Mouse (Mus musculus) retina, adult 2 months (tissue): ENCODE results near the gene Coro1c.

Experiments used
- DNase-seq: peaks from one replicate; pipeline ENCODE4 v3.0.0-alpha.2; 2012; ENCODE audit warnings: low read depth, low spot score

Coro1c gene

DNA sequence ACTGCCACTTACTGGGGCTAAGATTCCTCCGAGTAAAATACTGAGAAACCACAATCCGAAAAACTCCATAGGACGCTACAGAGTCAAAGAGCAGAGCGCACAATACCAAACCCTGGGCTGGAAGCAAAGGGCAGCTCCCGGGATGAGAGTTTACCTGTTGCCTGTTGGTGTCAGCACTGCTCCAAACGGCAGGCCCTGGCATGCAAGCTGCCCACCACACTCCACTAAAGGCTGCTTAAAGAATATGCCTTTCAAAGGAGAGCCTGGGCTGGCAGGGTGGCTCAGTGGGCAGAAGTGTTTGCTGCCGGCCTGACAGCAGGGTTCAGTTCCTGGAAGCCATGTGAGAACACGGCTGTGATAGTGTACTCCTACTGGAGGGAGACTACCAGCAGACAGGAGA is 50.9 kb downstream of the Coro1c start:
- no peak for DNase-seq

DNA sequence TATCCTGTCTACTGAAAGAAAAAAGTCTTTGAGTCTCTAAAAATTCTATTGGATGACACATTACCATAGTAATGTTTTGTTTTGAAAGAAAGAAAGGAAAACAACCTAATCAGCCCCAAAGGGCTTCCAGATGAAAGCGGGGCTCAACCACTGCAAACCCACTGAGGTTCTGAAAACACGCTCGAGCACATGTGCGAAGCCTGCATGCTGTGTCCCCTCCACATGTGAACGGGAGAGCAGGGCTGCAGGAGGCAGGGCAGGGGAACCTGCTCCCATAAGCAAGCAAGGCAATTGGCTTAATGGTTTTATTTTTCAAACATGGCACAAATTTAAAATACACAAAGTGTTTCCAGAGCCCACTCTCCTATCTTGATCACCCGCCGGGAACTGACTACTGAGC is 51.9 kb downstream of the Coro1c start:
- no peak for DNase-seq

DNA sequence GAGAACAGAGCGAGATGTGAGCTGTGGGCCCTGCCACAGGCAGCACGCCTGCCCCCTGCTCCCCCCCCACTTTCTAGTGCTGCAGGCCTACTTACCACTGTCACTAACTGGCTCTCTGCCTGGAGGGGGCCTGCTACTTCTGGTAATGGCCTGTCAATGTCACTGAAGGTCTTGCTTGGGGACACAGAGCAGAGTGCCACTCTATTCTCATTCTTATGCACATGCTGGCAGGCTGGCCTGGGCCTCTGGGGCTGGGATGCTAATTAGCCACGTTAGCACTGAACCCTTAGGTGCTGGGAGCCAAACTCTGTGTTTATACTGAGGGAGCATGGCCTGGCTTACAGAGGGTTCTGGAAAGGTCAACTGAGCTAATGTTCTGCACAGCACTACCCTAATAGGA is 52.9 kb downstream of the Coro1c start:
- DNase-seq = no peak

DNA sequence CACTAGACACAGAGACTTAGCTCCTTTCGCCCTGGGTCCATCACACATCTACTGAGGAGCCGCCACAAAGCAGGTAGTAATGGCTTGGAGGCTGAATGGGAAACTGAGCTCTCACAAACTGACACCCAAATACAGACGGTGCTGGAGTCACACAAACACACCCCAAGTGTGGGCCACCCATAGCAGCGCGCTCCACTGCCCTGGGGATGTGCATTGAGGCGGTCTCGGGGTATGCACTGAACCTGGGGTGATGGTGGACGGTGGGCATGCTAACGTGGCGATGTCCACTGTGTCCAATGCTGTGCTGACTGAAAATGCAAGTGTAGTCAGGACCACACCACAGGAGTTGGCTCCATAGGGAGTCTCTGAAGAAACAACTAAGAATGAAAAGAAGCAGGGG is 53.4 kb downstream of the Coro1c start:
- no peak for DNase-seq

DNA sequence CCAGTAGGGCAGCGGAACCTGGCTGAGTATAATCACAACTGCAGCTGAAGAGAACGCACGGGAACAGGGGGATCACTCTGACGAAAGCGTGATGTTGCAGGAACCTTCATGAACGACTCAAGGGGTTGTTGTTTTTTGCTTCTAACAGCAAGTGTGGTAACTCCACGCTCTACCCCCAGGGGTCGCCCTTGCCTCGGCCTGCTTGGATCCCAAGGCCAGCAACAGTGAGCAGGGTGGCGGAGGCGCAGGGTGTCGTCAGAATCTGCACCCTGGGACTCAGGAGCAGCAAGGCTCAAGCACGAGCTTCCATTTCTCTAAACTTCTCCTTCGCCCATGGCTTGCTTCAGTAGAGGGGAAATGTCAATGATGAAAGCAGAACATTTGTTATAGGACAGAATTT is 54.1 kb downstream of the Coro1c start:
- DNase-seq = peak; percentile 32

DNA sequence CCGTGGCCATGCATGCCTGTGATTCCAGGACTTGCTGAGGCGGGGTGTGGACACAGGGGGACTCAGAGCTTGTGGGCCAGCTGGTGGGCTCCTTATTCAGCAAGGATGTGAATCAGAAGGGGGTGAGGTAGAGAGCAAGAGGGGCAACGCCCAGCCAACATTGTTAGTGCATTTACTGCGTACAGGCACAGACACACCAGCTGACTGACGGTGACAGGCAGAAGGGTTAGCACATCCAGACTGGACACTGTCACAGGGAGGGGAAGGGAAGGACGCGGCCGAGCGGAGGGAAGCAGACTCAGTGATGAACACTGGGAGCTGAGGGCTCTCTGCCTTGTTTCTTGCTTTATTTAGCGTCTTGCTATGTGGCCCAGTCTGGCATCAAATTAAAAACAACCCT is 55.0 kb downstream of the Coro1c start:
- no peak for DNase-seq

DNA sequence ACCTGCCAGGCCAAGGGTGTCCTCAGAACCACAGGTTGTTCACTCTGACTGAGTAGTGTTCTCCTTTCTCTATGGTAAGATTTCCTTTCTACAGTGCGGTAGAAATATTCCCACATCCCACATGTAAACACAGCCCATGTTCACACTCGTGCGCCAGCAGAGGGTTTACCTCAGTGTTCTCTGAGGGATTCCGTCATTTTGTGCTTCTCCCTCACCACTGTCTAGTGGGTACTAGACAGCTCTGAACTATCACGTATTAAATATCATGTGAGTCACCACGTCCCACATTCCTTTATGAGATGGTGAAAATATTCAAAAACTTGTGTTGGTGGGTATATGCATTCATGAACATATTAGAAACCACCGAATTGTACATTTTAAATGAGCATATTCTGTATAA is 56.1 kb downstream of the Coro1c start:
- no peak for DNase-seq

DNA sequence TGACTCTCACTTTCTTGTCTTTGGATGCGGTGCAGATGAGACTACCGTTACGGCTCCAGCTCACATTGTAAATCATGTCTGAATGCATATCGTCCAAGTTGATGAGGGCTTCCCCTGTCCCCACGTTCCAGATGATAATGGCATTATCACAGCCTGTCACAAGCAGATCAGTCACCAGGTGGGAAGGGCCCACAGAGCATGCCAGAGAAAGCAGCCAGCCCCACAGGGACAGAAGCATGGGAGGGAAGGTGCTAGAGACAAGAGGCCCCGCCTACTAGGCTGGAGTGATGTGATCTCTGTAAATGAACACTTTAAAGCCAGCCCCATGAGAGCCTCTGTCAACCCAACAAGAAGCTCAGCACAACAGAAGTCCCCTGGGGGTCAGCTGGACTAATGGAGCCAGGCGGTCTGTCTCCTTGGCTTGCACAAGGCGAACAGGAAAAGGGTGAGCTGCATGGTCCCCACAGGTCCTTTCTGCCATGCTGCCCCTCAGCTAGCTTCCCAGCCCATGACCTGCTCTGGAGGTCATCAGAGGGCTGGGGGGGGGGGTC is 57.8 kb downstream of the Coro1c start:
- DNase-seq = no peak

DNA sequence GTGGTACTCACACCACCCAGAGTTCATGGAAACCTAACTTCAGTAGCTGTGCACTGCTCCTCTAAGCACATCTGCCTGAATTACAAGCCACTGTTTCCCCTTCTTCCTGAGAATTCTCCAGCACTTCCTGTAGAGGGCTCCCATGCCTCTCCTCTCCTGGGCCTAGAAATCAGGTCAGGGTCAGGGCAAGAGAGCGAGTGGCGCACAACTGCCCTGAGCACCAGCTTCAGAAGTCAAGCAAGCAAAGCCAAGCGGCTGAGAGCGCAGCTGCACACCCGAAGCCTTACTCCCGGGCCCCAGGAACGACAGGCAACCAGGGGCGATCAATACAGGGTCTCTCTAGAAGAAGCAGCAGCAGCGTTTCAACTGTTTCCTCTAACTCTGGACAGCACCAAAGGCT is 60.9 kb downstream of the Coro1c start:
- DNase-seq = no peak

DNA sequence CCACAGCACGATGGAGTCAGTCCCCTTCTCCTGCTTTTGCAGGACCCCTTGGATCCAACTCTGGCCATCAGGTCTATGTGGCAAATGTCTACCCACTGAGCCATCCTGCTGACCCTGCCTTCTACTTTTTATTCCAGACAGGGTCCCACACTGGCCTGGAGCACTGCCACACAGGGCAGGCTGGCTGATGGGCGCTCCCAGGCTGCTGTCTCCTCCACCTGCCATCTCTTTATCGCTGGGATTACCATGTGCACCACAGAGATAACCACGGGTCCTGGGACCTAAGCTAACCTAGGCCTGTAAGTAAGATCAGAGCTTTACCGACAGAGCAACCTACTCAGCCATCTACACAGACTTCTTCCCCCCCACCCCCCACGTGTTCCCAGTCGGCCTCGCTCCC is 61.9 kb downstream of the Coro1c start:
- DNase-seq = no peak

DNA sequence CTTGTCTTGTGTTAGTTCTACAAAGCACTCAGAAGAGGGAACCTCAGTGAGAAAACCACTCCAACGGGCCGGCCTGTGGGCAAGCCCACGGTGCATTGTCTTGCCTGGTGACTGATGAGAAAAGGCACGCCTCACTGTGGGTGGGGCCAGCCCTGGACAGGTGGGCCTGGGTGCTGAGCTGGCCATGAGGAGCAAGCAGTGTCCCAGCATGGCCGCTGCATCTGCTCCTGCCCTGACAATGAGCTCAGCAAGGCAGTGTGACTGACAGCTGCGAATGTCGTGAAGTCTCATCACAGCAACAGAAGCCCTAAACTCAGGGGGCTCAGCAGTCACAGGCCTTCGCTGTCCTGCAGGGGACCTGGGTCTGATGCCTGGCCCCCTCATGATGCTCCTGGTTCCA is 62.9 kb downstream of the Coro1c start:
- no peak for DNase-seq

DNA sequence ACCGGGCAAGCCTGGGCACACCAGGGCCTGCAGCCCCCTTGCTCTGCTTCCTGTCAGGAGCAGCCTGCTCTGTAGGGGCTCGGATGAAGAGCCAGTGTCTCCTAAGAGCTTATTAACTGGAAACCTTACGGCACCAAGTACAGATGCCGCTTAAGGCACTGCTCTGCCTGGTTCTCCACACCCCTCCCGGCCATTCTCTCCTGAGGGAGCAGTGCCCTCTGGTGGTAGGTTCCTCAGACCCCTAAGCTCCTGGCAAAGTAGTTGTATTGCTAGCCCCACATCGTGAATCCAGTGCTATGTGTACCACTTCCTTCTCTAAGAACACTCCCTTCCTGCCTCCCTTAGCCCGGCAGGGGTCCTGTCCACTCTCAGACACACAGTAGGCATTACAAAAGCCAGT is 63.8 kb downstream of the Coro1c start:
- DNase-seq = no peak

DNA sequence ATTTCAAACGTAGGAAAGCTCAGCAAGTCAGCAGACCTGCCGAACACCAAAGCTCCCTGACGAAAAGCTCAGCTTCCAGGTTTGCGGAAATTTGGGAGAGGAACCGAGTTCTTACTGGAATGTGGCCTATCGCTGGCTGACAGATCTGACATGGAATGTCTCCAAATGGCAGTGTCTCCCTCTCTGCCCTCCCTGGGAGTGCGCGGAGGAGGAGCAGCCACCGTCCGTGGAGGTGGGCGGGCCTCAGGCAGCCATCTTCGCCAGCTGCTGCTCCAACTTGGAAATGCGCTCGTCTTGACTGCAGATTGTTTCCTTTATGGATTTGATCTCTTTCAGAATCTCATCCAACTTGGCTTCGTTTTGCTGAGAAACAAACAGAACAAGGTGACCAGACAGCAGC is 64.5 kb downstream of the Coro1c start:
- DNase-seq = no peak

DNA sequence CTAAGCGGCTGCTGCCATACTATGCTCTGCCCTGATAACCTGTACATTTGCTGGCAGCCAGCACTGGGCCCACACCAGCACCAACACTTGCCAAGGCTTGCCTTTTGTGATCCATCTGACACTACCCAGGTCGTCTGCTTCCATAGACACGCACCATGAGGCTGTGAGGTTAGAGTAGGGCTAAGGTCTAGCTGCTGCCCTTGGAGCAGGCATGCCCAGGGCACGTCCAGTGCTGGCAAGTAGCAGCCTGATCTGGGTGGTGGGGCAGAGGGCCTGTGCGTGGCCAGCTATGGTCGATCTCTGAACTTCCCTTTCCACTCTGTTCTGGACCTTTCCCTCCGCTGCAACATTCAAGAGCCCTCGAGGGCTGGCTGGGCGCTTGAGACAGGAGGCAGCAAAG is 65.7 kb downstream of the Coro1c start:
- no peak for DNase-seq

DNA sequence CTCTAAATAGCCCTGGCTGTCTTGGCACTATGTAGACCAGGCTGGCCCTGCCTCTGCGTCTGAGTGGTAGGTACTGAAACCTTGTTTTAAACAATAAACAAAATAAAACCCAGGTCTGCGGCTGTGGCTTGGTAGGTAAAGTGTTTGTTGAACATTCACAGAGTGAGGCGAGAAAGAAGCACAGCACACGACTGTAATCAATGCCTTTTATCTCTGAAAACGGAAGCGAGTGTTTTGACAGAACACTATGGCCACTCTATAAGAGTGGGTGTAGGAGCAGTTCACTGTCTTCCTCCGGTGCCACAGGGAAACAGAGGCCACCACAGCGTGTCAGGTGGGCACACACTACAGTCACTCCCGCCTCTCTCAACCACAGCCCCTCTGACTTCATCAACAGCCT is 66.3 kb downstream of the Coro1c start:
- no peak for DNase-seq

DNA sequence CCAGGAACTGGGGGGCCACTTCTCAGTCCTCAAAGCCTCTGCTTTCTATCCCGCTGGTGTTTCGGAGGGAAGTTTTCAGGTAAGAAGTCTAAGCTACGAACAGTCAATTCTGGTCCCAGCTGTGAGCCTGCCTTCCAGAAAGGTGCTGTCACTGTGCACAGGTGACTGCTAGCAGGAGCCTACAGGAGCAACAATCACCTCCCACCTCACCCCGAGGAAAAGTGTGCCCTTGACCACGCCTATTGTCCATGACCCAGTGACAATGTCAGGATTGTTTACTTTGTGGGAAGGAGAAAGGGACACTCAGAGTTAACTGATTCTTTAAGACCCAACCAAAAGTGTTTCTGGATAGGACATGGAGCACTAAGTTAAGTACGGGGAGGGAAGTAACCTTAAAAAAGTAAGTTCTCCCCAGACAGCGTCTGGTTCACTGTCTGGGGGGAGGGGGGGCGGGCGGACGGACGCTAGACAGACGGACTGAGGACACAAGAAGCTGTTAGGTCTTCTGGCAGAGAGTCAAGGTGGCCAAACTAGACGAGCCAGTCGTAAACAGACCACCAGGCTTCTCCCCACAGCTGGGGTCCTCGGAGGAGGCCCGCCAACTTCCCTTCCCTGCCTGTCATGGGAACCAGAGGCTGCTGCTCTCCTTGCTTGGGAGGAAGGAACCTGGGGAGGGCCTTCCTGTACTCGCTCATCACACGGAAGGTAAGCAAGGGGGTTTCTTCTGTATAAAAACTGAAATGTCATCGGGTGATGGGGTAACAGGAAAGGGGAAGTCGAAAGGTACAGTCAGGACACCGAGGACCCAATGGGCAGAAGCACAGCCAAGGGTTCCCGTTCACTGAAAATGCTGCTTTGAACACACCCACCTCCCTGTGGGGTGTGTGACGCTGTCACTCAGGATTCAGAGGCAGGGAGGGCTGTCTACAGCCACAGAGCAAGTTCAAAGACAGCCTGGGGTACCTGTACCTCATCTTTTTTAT is 67.0 kb downstream of the Coro1c start:
- DNase-seq = no peak

DNA sequence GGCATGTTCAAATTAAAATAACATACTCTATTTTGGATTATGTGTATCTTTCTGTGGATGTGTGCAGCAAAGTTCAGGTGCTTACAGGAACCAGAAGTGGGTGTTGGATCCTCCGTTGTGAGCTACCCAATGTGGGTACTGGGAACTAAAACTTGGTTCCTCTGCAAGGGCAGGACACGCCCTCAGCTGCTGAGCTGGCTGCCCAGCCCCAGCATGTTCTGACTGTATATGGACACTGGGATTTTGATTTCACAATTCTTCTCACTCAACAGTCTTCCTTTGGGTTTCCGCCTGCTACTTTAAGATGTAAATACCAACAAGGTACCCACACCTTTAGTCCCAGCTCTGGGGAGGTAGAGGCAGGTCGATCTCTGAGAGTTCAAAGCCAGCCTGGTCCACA is 68.1 kb downstream of the Coro1c start:
- no peak for DNase-seq

DNA sequence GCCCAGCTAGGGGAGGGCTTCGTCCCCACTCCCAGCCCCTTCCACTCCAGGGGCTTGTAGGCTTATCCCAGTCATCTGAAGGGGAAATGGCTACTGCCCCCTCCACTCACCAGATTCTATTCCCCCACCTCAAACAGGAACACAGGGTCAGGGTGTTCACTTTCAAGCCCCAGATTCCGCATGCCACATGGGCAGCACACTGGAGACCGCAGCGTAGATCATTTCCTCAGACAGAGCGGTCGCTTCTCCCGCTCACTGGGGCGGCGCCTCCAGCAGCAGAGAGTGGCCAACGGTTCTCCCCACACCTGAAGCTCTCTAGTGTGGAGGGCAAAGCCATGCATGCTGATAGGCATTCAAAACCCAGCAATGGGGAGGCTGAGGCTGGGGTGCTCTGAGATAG is 71.6 kb downstream of the Coro1c start:
- DNase-seq = no peak

DNA sequence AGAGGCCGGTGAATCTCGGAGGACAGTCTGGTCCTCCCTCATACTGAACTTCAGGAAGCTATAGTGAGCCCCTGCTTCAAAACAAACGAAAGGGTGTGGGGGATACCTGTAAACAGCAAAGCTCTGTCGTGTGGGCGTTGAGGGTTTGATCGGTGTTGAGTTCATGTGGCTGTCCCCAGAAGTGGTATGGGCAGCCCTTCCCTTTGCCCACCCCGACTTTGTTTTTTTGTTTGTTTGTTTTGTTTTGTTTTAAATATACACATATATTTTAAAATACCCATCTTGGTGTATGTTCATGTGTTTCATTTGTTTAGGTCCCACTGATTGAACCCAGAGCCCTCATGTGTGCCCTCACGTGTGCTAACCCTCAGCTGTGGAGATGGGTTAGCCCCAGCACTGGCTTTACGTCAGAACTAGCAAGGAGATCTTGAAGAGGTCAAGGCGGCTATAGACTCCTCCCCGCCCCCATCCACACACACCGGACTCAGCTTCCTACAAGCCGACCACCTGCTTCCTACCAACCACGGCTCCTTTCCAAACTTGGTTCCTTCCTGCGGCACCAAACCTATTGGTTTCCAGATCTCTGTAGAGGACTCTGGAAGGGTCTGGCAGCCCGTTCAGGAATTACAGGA is 75.1 kb downstream of the Coro1c start:
- DNase-seq = no peak

DNA sequence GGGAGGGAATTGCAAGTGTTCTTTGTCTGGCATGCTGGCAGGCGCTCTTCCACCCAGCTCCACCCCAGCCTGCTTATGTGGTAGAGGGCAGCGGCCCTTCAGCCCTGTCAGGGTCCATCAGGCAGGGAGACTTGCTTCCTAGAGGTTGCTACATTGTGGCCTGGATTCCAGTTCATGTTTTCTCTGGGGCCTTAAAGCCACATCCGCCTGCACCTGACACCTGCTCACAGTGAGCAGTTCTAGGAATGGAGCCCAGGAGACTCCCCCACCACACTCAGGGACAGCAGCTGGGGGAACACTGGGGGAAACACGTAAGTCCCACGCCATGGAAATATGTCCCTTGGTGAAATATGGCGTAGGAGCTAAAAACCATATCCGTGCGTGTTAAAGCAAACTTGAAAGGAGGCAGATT is 76.1 kb downstream of the Coro1c start, which contains the start of gene Selplg:
Gene Selplg, minus strand, starts transcription at position 155 of the 412 bp plus-strand sequence.
- DNase-seq = no peak

DNA sequence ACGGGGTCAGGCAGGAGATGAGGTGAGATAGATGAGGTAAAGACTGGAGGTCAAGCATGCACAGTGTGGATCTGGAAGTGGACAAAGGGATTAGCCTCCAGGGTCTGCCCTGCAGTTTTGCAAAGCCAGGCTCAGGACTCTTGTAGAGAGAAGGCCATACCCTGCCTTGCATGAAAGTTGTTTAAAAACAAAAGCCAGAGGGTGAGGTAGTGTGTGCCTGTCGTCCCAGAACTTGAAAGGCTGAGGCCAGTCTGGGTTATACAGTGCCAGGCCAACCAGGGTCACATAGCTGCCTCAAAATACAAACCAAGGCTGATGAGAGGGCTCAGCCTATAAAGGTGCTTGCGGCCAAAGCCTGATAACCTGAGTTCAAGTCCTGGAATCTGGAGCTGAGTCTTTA is 76.8 kb downstream of the Coro1c start:
- DNase-seq = no peak

DNA sequence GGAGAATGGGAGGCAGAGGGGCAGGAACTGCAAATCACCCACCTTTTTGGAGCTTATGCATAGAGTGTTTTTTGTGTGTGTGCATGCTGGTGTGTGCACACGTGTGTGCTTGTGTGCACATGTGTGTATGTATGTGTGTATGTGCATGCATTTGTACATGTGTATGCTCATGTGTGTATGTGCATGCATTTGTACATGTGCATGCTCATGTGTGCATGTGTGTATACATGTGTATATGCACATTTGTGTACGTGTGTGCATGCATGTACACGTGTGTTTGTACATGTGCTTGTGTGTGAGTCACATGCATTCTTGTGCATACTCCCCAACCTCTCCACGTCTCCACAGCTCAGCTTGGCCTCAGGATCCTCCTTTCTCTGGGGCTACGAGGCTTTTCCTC is 77.8 kb downstream of the Coro1c start:
- no peak for DNase-seq

DNA sequence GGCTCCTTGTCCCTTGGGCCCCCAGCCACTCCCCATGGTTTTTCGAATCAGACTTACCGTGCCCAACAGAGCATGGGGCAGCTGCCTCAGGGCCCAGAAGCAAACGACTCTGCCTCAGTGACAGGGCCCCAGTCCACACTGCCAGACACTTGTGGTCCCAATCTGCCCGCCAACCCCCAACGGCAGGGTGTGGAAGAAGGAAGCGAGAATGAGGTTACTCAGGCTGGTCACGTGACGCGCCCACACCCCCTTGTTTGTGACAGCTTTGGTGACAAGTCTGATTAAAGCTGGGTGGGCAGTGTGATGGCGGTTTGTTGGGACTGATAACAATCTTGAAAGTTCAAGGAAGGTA is 78.3 kb downstream of the Coro1c start:
- no peak for DNase-seq
